Mouse (Mus musculus): ENCODE measurements at regions not wholly inside any gene's neighbourhood (a gene's known extent, or its start where the extent isn't known, plus 50 kb on each side); places are given as distances from the start of the nearest gene placed in this dataset.
"Not testable (repeated sequence)": the region's sequence is repeated elsewhere in the genome, so short reads cannot be mapped to it uniquely, and the experiment has no call there.

DNA sequence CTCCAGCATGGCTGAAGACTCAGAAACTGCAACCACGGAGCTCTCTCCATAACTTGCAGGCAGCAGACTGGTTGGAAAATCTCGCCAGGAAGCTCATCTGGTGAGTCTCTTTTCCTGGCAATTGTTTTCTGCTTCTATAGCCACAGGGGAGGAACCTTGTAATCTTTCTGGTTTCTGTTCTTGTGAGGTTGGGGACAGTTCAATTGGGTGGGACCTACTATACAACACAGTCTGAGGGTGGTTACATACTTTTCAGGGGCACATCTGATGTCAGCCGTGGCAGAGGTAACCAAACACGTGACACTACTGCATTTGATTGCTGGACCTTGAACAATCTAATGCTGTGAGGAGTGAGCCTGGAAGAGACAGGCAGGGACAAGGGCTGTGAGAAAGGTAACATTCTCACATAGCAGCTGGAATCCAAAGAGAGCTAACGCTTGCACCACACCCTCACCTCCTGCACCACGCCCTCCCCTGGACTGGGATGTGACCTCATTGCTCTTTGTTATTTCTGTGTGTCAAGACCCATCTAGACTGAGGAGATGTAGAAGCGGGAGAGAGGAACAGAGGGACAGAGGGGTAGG is 98.8 kb upstream of the Palmd start:
- H3K4me3 ChIP-seq (ENCODE audit: low read depth, low read length), result no peak overlapping the region
- no peaks in the 10 kb centered on the region for H3K27me3 ChIP-seq (ENCODE audit: control insufficient read depth, insufficient read depth, low read length)
- no peak for DNase-seq (ENCODE audit: low spot score)
- no peak for ATAC-seq (ENCODE audit: insufficient number of reproducible peaks, low FRiP score, low TSS enrichment, low read depth)
- H3K4me2 ChIP-seq (ENCODE audit: low read depth, severe bottlenecking), result no peak overlapping the region
- H3K27ac ChIP-seq (replicated peaks; ENCODE audit: low read depth, low read length), result no peak overlapping the region; the same call in 1 of the 2 replicates
- H3K9me3 ChIP-seq (ENCODE audit: control insufficient read depth, low read length), result no peaks in the 10 kb centered on the region
- no peaks in the 10 kb centered on the region for H3K4me1 ChIP-seq (ENCODE audit: control insufficient read depth, insufficient read depth, low read length)
- WGBS, result 82% methylated on average over 7 of the region's 7 CpGs
- H3K36me3 ChIP-seq (ENCODE audit: control insufficient read depth, insufficient read depth, low read length), result no peaks in the 10 kb centered on the region
- H3K9ac ChIP-seq (ENCODE audit: low read length), result no peak overlapping the region

GRCm38 (mm10) chr3:117065904-117066303 is 97.1 kb upstream of the Palmd start:
- no peak for ATAC-seq (ENCODE audit: insufficient number of reproducible peaks, low FRiP score, low TSS enrichment, low read depth)
- Histone ChIP-seq H3K4me1 (ENCODE audit: control insufficient read depth, insufficient read depth, low read length) (no peaks in the 10 kb centered on the region), H3K9me3 (ENCODE audit: control insufficient read depth, low read length) (no peaks in the 10 kb centered on the region), H3K27ac (replicated peaks; ENCODE audit: low read depth, low read length) (no peak overlapping the region), H3K9ac (ENCODE audit: low read length) (no peak overlapping the region), H3K36me3 (ENCODE audit: control insufficient read depth, insufficient read depth, low read length) (no peaks in the 10 kb centered on the region), H3K4me2 (ENCODE audit: low read depth, severe bottlenecking) (no peak overlapping the region), H3K4me3 (ENCODE audit: low read depth, low read length) (no peak overlapping the region), H3K27me3 (ENCODE audit: control insufficient read depth, insufficient read depth, low read length) (no peaks in the 10 kb centered on the region)
- no peak for DNase-seq (ENCODE audit: low spot score)
- 85% methylated on average over 2 of the region's 2 CpGs for WGBS

DNA sequence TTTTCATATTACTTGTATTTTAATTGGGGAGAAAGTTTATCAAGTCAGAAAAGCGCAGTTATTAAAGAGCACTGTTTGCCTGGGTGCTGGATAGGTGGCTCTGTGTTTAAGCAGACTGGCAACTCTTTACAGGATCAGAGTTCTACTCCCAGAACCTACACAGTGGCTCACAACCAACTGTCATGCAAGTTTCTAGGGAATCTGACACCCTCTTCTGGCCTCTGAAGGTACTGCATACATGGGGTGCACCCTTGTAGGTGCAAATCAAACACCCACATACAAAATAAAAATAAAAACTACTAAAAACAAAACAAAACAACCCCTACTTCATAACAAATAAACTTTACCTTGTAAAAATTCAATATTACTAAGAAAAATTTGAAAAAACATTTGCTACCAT is 93.0 kb upstream of the Palmd start:
- Histone ChIP-seq H3K9me3 (ENCODE audit: control insufficient read depth, low read length) (no peaks in the 10 kb centered on the region), H3K4me2 (ENCODE audit: low read depth, severe bottlenecking) (no peak overlapping the region), H3K4me3 (ENCODE audit: low read depth, low read length) (no peak overlapping the region), H3K9ac (ENCODE audit: low read length) (no peak overlapping the region), H3K36me3 (ENCODE audit: control insufficient read depth, insufficient read depth, low read length) (no peaks in the 10 kb centered on the region), H3K27me3 (ENCODE audit: control insufficient read depth, insufficient read depth, low read length) (no peaks in the 10 kb centered on the region), H3K27ac (replicated peaks; ENCODE audit: low read depth, low read length) (no peak overlapping the region), H3K4me1 (ENCODE audit: control insufficient read depth, insufficient read depth, low read length) (no peaks in the 10 kb centered on the region)
- ATAC-seq (ENCODE audit: insufficient number of reproducible peaks, low FRiP score, low TSS enrichment, low read depth) (no peak), DNase-seq (ENCODE audit: low spot score) (no peak)
- WGBS, result 81% methylated on average over 1 of the region's 1 CpGs

GRCm38 (mm10) chr3:117061182-117061581 is 92.4 kb upstream of the Palmd start:
- no peak overlapping the region for H3K9ac ChIP-seq (ENCODE audit: low read length)
- no peak overlapping the region for H3K27ac ChIP-seq (replicated peaks; ENCODE audit: low read depth, low read length)
- 0 out of 2 replicates have a peak, but pooled peaks have one; percentile 29 for ATAC-seq (ENCODE audit: insufficient number of reproducible peaks, low FRiP score, low TSS enrichment, low read depth)
- no peaks in the 10 kb centered on the region for H3K36me3 ChIP-seq (ENCODE audit: control insufficient read depth, insufficient read depth, low read length)
- 56% methylated on average over 6 of the region's 6 CpGs for WGBS
- H3K27me3 ChIP-seq (ENCODE audit: control insufficient read depth, insufficient read depth, low read length), result no peaks in the 10 kb centered on the region
- no peak for DNase-seq (ENCODE audit: low spot score)
- no peak overlapping the region for H3K4me2 ChIP-seq (ENCODE audit: low read depth, severe bottlenecking)
- H3K4me3 ChIP-seq (ENCODE audit: low read depth, low read length), result no peak overlapping the region
- no peaks in the 10 kb centered on the region for H3K9me3 ChIP-seq (ENCODE audit: control insufficient read depth, low read length)
- H3K4me1 ChIP-seq (ENCODE audit: control insufficient read depth, insufficient read depth, low read length), result no peaks in the 10 kb centered on the region

DNA sequence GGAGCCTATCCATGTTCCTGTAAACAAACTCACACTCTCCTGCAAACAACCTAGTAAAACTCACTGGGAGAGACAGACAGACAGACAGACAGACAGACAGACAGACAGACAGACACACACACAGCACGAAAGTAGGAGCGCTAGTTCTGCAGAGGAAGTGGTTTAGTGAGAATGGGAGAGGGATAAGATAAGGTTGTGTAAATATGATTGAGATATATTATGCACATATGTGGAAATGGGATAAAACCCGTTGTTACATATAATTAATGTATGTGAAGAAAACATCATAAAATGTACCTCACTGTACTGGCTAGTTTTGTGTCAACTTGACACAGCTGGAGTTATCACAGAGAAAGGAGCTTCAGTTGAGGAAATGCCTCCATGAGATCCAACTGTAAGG is 85.9 kb upstream of the Palmd start:
- H3K9ac ChIP-seq (ENCODE audit: low read length); H3K4me1 ChIP-seq (ENCODE audit: control insufficient read depth, insufficient read depth, low read length); H3K27me3 ChIP-seq (ENCODE audit: control insufficient read depth, insufficient read depth, low read length); ATAC-seq (ENCODE audit: insufficient number of reproducible peaks, low FRiP score, low TSS enrichment, low read depth); H3K4me3 ChIP-seq (ENCODE audit: low read depth, low read length); H3K4me2 ChIP-seq (ENCODE audit: low read depth, severe bottlenecking); H3K9me3 ChIP-seq (ENCODE audit: control insufficient read depth, low read length); DNase-seq (ENCODE audit: low spot score); H3K27ac ChIP-seq (replicated peaks; ENCODE audit: low read depth, low read length); H3K36me3 ChIP-seq (ENCODE audit: control insufficient read depth, insufficient read depth, low read length): not testable (repeated sequence)
- 95% methylated on average over 3 of the region's 3 CpGs for WGBS

- no peaks in the 10 kb centered on the region for H3K4me1 ChIP-seq (ENCODE audit: control insufficient read depth, insufficient read depth, low read length)
- no peak for ATAC-seq (ENCODE audit: insufficient number of reproducible peaks, low FRiP score, low TSS enrichment, low read depth)
- no peak for DNase-seq (ENCODE audit: low spot score)
- no peak overlapping the region for H3K9ac ChIP-seq (ENCODE audit: low read length)
- H3K9me3 ChIP-seq (ENCODE audit: control insufficient read depth, low read length), result no peaks in the 10 kb centered on the region
- H3K4me2 ChIP-seq (ENCODE audit: low read depth, severe bottlenecking), result no peak overlapping the region
- no peak overlapping the region for H3K27ac ChIP-seq (replicated peaks; ENCODE audit: low read depth, low read length)
- H3K27me3 ChIP-seq (ENCODE audit: control insufficient read depth, insufficient read depth, low read length), result no peaks in the 10 kb centered on the region
- no peaks in the 10 kb centered on the region for H3K36me3 ChIP-seq (ENCODE audit: control insufficient read depth, insufficient read depth, low read length)
- 90% methylated on average over 3 of the region's 3 CpGs for WGBS
- H3K4me3 ChIP-seq (ENCODE audit: low read depth, low read length), result no peak overlapping the region
Observed at GRCm38 (mm10) chr3:117051431-117051830, 82.6 kb upstream of the Palmd start.

- ATAC-seq (ENCODE audit: insufficient number of reproducible peaks, low FRiP score, low TSS enrichment, low read depth) (no peak), DNase-seq (ENCODE audit: low spot score) (no peak)
- Histone ChIP-seq H3K27ac (replicated peaks; ENCODE audit: low read depth, low read length) (no peak overlapping the region), H3K27me3 (ENCODE audit: control insufficient read depth, insufficient read depth, low read length) (no peaks in the 10 kb centered on the region), H3K4me3 (ENCODE audit: low read depth, low read length) (no peak overlapping the region), H3K9ac (ENCODE audit: low read length) (no peak overlapping the region), H3K4me1 (ENCODE audit: control insufficient read depth, insufficient read depth, low read length) (no peaks in the 10 kb centered on the region), H3K4me2 (ENCODE audit: low read depth, severe bottlenecking) (no peak overlapping the region), H3K9me3 (ENCODE audit: control insufficient read depth, low read length) (no peaks in the 10 kb centered on the region), H3K36me3 (ENCODE audit: control insufficient read depth, insufficient read depth, low read length) (no peaks in the 10 kb centered on the region)
- WGBS, result 72% methylated on average over 3 of the region's 3 CpGs
Observed at GRCm38 (mm10) chr3:117050909-117051308, 82.1 kb upstream of the Palmd start.

DNA sequence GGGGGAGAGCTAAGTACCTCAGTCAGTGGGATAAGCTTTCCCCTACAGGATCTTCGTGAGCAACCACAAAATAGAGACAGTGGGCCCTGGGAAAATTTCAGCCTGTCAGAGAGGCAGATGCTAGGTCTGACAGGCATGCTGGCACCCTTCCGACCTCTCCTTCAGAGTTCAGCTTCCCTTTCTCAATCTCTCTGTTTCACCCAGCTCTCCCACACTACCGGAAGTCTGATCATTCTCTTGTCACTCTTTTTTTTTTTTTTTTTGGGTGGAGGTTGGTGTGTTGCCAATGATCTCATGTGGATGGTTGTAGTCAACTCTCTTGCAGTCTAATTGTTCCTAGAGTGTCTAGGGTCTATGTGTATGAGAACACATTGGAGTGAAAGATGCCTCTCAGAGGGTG is 80.6 kb upstream of the Palmd start:
- Histone ChIP-seq H3K27ac (replicated peaks; ENCODE audit: low read depth, low read length) (no peak overlapping the region), H3K9me3 (ENCODE audit: control insufficient read depth, low read length) (no peaks in the 10 kb centered on the region), H3K36me3 (ENCODE audit: control insufficient read depth, insufficient read depth, low read length) (no peaks in the 10 kb centered on the region), H3K4me2 (ENCODE audit: low read depth, severe bottlenecking) (no peak overlapping the region), H3K9ac (ENCODE audit: low read length) (no peak overlapping the region), H3K4me1 (ENCODE audit: control insufficient read depth, insufficient read depth, low read length) (no peaks in the 10 kb centered on the region), H3K4me3 (ENCODE audit: low read depth, low read length) (no peak overlapping the region), H3K27me3 (ENCODE audit: control insufficient read depth, insufficient read depth, low read length) (no peaks in the 10 kb centered on the region)
- ATAC-seq (ENCODE audit: insufficient number of reproducible peaks, low FRiP score, low TSS enrichment, low read depth) (no peak), DNase-seq (ENCODE audit: low spot score) (no peak)
- WGBS, result 70% methylated on average over 3 of the region's 3 CpGs

DNA sequence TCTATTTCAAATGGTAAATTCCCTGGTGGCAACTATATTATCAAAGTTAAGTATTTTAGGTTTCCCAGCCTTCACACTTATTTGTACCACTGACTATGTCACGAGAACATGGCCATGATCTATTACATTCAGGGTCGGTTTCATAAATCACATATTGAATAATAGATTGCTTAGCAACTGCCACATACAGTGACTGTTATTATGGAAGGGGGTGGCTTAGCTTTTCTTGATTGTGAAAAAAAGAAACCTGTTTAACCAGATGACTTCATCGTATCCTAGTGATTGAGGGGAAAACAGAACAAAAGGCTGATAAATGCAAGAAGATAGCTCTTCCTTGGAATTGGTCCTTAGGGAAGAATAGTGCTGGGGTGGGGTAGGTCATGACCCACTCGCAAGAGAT is 76.0 kb upstream of the Palmd start:
- H3K27ac ChIP-seq (replicated peaks; ENCODE audit: low read depth, low read length), result no peak overlapping the region
- no peak overlapping the region for H3K4me3 ChIP-seq (ENCODE audit: low read depth, low read length)
- no peaks in the 10 kb centered on the region for H3K9me3 ChIP-seq (ENCODE audit: control insufficient read depth, low read length)
- ATAC-seq (ENCODE audit: insufficient number of reproducible peaks, low FRiP score, low TSS enrichment, low read depth) (no peak), DNase-seq (ENCODE audit: low spot score) (no peak)
- WGBS, result 80% methylated on average over 4 of the region's 4 CpGs
- H3K4me2 ChIP-seq (ENCODE audit: low read depth, severe bottlenecking), result no peak overlapping the region
- no peaks in the 10 kb centered on the region for H3K27me3 ChIP-seq (ENCODE audit: control insufficient read depth, insufficient read depth, low read length)
- H3K36me3 ChIP-seq (ENCODE audit: control insufficient read depth, insufficient read depth, low read length), result no peaks in the 10 kb centered on the region
- H3K9ac ChIP-seq (ENCODE audit: low read length), result no peak overlapping the region
- H3K4me1 ChIP-seq (ENCODE audit: control insufficient read depth, insufficient read depth, low read length), result no peaks in the 10 kb centered on the region

Data from limb, embryonic 11.5 days (tissue).